Mouse (Mus musculus): ENCODE data around the gene Pcnx2.

The Pcnx2 gene

DNA sequence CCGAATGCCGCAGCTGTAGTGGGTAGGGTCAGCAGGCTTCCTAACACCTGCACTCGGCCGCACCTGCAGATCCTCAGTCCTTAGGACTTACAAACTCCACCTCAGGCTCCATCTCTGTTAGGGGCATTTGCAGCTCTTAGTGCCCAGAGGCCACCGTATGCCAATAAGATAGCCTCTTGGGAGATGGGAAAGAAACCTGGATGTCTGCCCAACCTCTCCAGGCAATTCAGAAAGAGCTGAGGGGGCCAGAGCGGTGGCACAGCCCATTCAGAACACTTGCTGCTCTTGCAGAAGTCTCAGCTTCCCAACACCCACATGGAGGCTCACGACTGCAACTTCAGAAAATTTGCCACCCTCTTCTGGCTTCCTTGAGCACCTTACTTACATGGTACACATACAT, 192.3 kb downstream of the Pcnx2 start:
- DNase-seq (ENCODE audit: low read depth) = no peak

DNA sequence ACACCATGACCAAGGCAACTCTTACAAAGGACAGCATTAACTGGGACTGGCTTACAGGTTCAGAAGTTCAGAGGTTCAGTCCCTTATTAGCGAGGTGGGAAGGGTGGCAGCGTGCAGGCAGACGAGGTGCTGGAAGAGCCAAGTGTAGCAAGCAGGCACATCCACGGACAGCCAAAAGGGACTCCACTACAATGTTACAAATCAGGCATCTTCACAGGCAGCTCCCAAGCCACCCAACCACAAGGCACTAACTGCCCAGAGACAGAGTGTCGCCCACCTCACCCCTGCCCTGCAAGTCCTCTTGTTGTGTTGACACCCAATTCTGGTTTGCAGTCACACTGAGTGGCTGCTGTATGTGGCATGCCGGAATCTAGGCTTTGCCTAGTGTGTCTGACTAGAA, 193.7 kb downstream of the Pcnx2 start:
- DNase-seq (ENCODE audit: low read depth) = no peak

DNA sequence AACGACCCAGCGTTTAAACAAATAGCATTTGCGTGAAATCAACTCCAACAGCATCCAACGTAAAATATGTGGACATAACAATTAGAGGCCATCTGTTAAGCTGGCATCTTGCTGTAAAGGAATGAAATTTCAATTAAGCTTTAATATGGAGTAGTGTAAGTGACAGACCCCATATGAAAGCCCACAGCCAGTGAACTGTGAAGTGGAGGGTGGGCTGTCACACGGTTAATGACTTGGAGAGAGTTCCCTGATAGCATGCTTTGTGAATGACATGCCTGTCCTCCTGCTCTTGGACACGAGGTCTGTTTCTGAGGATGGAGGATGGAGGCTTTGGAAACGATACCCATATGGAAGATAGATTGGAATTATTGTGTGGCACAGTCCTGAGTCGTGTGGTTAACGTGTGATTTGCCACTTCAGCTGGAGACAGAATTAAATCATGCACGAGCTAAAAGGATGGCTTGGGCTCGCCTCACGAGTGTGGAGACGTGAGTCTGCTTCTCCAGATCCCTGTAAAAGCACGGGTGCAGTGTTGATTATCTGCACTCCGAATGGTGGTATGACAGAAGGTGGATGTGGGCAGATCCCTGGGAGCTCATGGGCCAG, 195.1 kb downstream of the Pcnx2 start:
- DNase-seq (ENCODE audit: low read depth) = no peak

Data from c-Kit-positive CD71-negative TER-119-negative erythroid progenitor cells, embryonic 14.5 days (primary cell).